Mouse (Mus musculus) cortical plate, adult 2 months (tissue): ENCODE results near the gene Hist1h4d. TPM values are rescaled to one million over a fixed set of nuclear protein-coding genes. Genes with fewer than 3 reads are reported as not detected.
"Not testable (repeated sequence)": the region's sequence is repeated elsewhere in the genome, so short reads cannot be mapped to it uniquely, and the experiment has no call there.

Experiments
- H3K27ac ChIP-seq: fragments of 200-500 bp; 2 replicates; pipeline ENCODE4 v1.5.1; 2012; ENCODE audit warnings: low read length, control low read depth, inconsistent platforms; ENCODE audit not compliant: insufficient read depth
- H3K4me1 ChIP-seq: fragments of 200-500 bp; 2 replicates; pipeline ENCODE4 v1.6.1; 2011; ENCODE audit warnings: low read length; ENCODE audit not compliant: control insufficient read depth, insufficient read depth
- H3K4me3 ChIP-seq: fragments of 200-500 bp; 2 replicates; pipeline ENCODE4 v1.5.1; 2011; ENCODE audit warnings: mild to moderate bottlenecking, low read length, control low read depth; ENCODE audit not compliant: insufficient read depth
- CTCF ChIP-seq: fragments of 200-500 bp; IDR thresholded peaks from 2 replicates; pipeline ENCODE4 v1.5.1; 2011; ENCODE audit warnings: mild to moderate bottlenecking, control low read depth, low read length; ENCODE audit not compliant: insufficient read depth; ENCODE audit errors: extremely low read depth
- POLR2A ChIP-seq: fragments of 200-500 bp; IDR thresholded peaks from 2 replicates; pipeline ENCODE4 v1.6.1; 2011; ENCODE audit warnings: mild to moderate bottlenecking, low read length, control low read depth; ENCODE audit not compliant: insufficient read depth; ENCODE audit errors: extremely low read depth
- polyA plus RNA-seq: library from polyadenylated mRNA; depleted of rRNA; stranded (reverse); fragments of >200 nt; gene quantifications from 2 replicates; pipeline ENCODE4 v1.2.3, GENCODE M21; 2012

Gene Hist1h4d
- polyA plus RNA-seq, 1 experiment: 8.9 TPM

DNA sequence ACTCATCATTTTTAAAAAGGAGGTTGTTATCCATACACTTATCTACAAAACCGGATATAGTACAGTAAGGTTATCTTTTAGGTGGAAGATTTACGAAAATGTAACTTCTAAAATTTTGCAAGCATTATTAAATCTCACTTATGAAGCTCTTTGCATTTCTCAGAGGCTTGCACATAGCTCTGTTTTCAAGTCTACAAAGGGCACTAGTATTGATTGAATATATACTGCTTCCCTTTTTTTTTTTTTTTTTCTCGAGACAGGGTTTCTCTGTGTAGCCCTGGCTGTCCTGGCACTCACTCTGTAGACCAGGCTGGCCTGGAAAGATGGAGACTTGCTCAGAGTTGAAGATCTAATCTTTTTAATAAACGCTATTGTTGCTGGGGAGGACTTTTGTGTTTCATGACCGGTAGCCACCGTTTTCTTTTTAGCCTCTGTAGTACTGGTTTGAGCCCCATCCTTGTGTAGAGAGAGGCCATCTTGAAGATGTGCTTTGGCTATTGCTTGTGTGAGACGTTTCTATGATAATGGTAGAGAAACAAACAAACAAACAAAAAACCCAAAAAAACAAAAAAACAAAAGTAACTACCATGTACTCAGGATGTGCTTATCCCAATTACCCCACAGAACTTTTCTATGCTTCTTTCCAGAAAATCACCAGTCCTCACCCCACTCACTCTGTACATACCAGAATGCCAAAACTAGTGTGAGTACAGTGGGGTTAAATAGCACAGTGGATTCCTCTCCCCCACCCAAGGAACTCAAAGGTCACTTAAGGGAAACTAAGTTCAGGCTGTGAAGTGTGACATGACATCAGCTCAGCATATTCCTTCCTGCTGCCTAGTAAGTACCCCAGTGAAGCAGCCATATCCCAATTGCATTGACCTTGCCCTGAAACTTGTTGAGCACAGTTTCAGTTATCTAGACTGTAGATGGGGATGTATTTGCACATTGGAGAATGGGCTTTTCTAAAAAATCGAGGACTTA, 29.2 kb upstream of the Hist1h4d start:
- peak overlapping the region; percentile 66; the same call in 1 of the 2 replicates for H3K4me3 ChIP-seq
- no peaks in the 10 kb centered on the region; the same call in 1 of the 2 replicates for H3K4me1 ChIP-seq
- H3K27ac ChIP-seq: no peak overlapping the region
- TF ChIP-seq POLR2A (no peak), CTCF (no peak)

DNA sequence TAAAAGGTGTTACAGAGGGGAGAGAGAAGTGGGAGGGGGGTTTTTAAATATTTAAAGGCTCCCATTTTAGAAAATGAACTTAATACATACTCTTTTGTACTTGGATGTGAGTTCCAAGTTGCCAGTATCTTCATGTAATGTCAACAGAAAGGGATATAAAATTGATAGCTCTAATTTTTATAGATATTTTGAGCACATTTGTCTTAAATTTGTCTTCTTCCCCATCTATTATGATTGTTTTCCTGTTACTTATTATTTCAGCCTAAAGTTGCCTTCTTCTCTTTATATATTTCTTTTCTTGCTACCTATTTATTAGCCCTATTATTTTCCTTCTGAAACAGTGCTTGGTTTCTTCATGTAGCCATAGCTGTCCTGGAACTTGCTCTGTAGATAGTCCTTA, 28.4 kb upstream of the Hist1h4d start, which contains the start of gene Hist1h1d:
Gene Hist1h1d (plus strand): TSS at position 301 of the 400 bp plus-strand sequence.
- H3K4me3 ChIP-seq: no peak within 1 kb of the TSS
- no peaks in the 10 kb centered on the region; the same call in 1 of the 2 replicates for H3K4me1 ChIP-seq
- TF ChIP-seq CTCF: no peak
- no peak for TF ChIP-seq POLR2A
- no peak within 1 kb of the TSS for H3K27ac ChIP-seq

DNA sequence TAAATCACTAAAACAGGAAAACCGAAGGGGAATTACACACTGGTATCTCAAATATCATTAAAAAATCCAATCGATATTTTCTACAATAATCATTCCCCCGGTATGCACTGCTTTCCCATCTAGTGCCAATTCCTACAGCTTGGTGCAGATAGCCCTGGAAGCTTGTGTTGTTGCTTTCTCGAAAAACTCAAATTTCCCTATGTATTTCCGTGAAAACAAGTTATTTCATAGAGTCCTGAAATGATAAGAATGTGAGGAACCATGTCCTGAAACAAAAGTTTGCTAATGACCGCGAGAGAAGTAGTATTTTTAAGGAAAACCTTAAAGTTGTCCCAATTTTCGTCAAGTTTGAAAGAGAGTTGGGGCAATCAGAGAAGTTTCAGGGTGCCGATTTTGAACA, 27.0 kb upstream of the Hist1h4d start:
- no peak for TF ChIP-seq POLR2A
- no peak for TF ChIP-seq CTCF
- H3K4me1 ChIP-seq: no peaks in the 10 kb centered on the region; the same call in 1 of the 2 replicates
- H3K27ac ChIP-seq: peak overlapping the region; percentile 84; the same call in 1 of the 2 replicates
- H3K4me3 ChIP-seq: peak overlapping the region; percentile 85

DNA sequence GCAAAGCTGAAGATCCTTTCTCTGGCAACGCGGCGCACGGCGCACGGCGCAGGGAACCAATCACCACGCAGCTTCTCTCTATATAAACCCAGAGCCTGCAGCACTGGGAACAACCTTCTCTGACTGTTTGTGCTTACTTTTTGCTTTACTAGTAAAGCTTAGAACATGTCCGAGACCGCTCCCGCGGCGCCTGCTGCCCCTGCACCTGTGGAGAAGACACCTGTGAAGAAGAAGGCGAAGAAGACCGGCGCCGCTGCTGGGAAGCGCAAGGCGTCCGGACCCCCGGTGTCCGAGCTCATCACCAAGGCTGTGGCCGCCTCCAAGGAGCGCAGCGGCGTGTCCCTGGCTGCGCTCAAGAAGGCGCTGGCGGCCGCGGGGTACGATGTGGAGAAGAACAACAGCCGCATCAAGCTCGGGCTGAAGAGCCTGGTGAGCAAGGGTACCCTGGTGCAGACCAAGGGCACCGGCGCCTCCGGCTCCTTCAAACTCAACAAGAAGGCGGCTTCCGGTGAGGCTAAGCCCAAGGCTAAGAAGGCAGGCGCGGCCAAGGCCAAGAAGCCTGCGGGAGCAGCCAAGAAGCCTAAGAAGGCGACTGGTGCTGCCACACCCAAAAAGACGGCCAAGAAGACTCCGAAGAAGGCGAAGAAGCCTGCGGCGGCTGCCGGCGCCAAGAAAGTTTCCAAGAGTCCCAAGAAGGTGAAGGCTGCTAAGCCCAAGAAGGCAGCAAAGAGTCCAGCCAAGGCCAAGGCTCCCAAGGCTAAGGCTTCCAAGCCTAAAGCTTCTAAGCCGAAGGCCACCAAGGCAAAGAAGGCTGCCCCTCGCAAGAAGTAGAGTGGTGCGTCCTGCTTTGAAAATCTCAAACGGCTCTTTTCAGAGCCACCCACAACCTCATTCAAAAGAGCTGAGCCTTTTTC, 26.2 kb upstream of the Hist1h4d start:
- H3K4me1 ChIP-seq: no peaks in the 10 kb centered on the region; the same call in 1 of the 2 replicates
- peak overlapping the region; percentile 88; the same call in 1 of the 2 replicates for H3K27ac ChIP-seq
- peak overlapping the region; percentile 85 for H3K4me3 ChIP-seq
- TF ChIP-seq POLR2A (peak; percentile 94), CTCF (no peak)

DNA sequence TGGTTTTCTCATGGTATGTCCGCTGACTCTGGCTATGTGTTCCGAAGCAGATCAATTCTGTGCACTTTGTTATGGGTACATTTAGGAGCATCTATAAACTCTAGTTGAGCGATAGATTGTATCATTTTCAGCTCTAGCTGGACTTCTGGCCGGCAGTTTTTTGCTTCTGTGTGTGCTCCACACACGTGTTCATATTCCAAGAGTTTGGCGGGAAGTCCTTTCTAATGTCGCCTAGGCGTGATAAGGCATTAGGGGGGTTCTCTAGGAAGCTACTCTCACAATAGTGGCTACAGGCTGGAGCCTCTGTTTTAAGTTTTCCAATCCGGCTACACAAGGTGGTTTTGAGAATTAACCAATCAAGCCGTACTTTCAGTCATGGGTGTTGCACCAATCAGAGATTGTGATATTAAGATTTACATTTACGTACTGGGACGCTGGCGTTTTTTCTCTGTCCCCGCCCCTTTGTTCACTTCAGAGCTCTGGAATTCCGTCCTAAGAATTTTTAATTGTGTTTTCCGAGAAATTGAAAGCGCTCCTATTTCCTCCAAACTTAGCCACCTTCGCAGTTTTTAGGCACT, 25.5 kb upstream of the Hist1h4d start:
- H3K4me1 ChIP-seq: no peaks in the 10 kb centered on the region; the same call in 1 of the 2 replicates
- TF ChIP-seq POLR2A (peak; percentile 75), CTCF (no peak)
- H3K27ac ChIP-seq: peak overlapping the region; percentile 61; the same call in 1 of the 2 replicates
- peak overlapping the region; percentile 85 for H3K4me3 ChIP-seq

DNA sequence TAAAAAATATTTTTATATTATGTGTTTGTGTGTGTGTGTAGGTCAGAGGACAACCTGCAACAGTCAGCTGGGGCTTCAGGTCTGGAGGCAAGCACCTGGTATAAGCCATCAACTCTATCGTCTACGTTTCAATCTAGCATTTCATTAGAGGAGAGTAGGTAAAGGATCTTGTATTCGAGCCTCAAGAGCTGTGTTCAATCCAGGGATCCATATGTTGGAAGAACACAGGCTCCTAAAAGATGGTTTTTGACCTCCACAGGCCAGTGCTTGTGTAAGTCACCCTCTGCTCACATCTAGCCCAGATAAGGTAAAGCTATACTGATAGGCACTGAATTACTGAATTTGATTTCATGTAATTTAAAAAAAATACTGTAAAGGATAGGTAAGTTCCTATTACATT, 24.5 kb upstream of the Hist1h4d start:
- Histone ChIP-seq H3K4me1 (no peaks in the 10 kb centered on the region; the same call in 1 of the 2 replicates), H3K27ac (no peak overlapping the region), H3K4me3 (no peak overlapping the region; the same call in 1 of the 2 replicates)
- no peak for TF ChIP-seq POLR2A

DNA sequence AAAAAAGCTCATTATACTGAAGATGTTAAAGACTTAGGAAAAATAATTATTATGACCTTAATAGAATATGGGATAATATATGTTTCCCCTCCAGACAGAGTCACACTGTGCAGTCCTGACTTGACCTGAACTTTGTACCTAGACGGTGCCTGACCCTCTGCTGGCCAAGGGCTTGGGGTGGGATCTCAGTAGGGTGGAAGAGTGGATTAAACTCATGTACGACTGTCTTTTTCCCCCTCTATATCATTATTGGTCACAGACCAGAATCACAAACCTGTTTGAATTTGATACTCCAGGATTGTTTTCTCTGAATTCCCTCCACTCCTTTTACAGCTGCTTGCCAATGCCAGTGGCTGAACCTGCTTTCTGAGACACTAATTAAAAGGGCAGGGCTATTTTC, 20.7 kb upstream of the Hist1h4d start:
- H3K4me3 ChIP-seq, H3K4me1 ChIP-seq, H3K27ac ChIP-seq: not testable (repeated sequence)

DNA sequence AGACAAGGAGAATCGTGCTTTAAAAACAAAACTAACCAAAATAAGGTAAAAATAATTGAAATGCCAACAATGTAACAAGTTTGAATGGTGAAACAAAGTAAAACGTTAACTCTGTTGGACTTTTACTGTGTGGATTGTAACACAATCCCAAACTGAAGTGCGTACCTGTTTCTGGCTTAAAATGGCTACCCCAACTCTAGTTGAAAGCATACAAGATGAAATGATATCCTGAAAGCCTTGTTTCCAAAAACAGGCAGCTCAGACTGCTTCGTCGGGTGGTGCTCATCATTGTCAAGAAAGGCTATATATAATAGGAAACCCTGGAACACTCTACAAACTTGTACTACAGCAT, 19.9 kb upstream of the Hist1h4d start:
- Histone ChIP-seq H3K27ac (0 out of 2 replicates have a peak overlapping the region, but pooled peaks have one; percentile 26), H3K4me3 (peak overlapping the region; percentile 7)
- H3K4me1 ChIP-seq: not testable (repeated sequence)

DNA sequence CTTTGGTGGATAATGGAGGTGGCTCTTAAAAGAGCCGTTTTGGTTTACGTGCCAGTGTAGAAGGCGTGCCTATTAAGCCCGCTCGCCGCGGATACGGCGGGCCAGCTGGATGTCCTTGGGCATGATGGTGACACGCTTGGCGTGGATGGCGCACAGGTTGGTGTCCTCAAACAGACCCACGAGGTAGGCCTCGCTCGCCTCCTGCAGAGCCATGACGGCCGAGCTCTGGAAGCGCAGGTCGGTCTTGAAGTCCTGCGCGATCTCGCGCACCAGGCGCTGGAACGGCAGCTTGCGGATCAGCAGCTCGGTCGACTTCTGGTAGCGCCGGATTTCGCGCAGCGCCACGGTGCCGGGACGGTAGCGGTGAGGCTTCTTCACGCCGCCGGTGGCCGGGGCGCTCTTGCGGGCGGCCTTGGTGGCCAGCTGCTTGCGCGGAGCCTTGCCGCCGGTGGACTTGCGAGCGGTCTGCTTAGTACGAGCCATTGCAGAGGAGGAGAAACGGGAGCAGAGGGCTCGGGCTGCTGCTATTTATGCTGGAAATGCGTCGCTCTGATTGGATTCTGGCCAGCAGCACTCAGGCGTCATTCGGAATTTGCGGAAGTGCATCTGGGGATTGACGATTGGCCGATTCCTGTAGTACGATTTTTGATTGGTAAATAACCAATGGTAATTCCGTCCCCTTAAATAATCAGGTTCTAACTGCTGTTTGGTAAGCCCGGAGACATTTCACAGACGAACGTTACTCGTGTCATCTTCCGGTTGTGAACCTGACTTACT, 19.3 kb upstream of the Hist1h4d start, which contains the start of gene Hist1h3e:
Gene Hist1h3e (minus strand): TSS at position 487 of the 777 bp plus-strand sequence.
- Histone ChIP-seq H3K4me3 (peak within 1 kb of the TSS; percentile 7), H3K27ac (peak within 1 kb of the TSS; percentile 85)
- not testable (repeated sequence) for H3K4me1 ChIP-seq
- peak; percentile 99 for TF ChIP-seq POLR2A
